Mouse (Mus musculus) lung, postnatal 0 days (tissue): ENCODE data around the gene Mindy1. TPM values are rescaled to one million over a fixed set of nuclear protein-coding genes. Genes with fewer than 3 reads are reported as not detected.

Source experiments
- ATAC-seq: fragments of 200-750 bp; cut with Nextera tagmentation; 2 replicates; pipeline ENCODE4 v1.8.0; 2017; ENCODE audit warnings: moderate library complexity
- DNase-seq: peaks from one replicate; pipeline ENCODE4 v3.0.0-alpha.2; 2016; ENCODE audit warnings: low spot score
- H3K27ac ChIP-seq: fragments of 300-500 bp; sonication (generic); 2 replicates; pipeline ENCODE4 v1.5.1; 2014; ENCODE audit warnings: antibody characterized with exemption, mild to moderate bottlenecking, low read length, mixed read lengths
- H3K27me3 ChIP-seq: fragments of 300-500 bp; sonication (generic); replicated peaks from 2 replicates; pipeline ENCODE4 v1.6.1; 2014; ENCODE audit warnings: low read length, mixed read lengths; ENCODE audit not compliant: insufficient read depth
- H3K36me3 ChIP-seq: fragments of 300-500 bp; sonication (generic); 2 replicates; pipeline ENCODE4 v1.6.1; 2014; ENCODE audit warnings: low read length, mixed read lengths; ENCODE audit not compliant: insufficient read depth
- H3K4me1 ChIP-seq: fragments of 300-500 bp; sonication (generic); 2 replicates; pipeline ENCODE4 v1.6.1; 2014; ENCODE audit warnings: antibody characterized with exemption, low read depth, low read length, mixed read lengths; ENCODE audit not compliant: insufficient read depth
- H3K4me2 ChIP-seq: fragments of 300-500 bp; sonication (generic); replicated peaks from 2 replicates; pipeline ENCODE4 v1.6.1; 2014; ENCODE audit warnings: low read depth, mild to moderate bottlenecking, low read length, moderate library complexity, mixed read lengths
- H3K4me3 ChIP-seq: fragments of 300-500 bp; sonication (generic); 2 replicates; pipeline ENCODE4 v1.5.1; 2014; ENCODE audit warnings: low read depth, low read length
- H3K9ac ChIP-seq: fragments of 300-500 bp; sonication (generic); replicated peaks from 2 replicates; pipeline ENCODE4 v1.6.1; 2014; ENCODE audit warnings: low read depth, mild to moderate bottlenecking
- H3K9me3 ChIP-seq: fragments of 300-500 bp; sonication (generic); 2 replicates; pipeline ENCODE4 v1.6.1; 2016; ENCODE audit warnings: low read length, mixed read lengths
- CTCF ChIP-seq: IDR thresholded peaks from 2 replicates; pipeline ENCODE4 v1.5.1; 2016; ENCODE audit warnings: antibody characterized with exemption, mild to moderate bottlenecking
- EP300 ChIP-seq: IDR thresholded peaks from 2 replicates; pipeline ENCODE4 v1.6.1; 2016; ENCODE audit warnings: antibody characterized with exemption, mild to moderate bottlenecking, control low read depth
- WGBS: fragments of 180-500 bp; shearing (Covaris S2); extraction: QIAGEN DNeasy Blood & Tissue Kit; methylation state at CpG from one replicate; pipeline ENCODE4 v1.1.7; 2014; 5-methylcytosine and 5-hydroxymethylcytosine counted together
- polyA plus RNA-seq: library from polyadenylated mRNA; unstranded; fragments of >200 nt; fragmentation: Nextera tagmentation; extraction: Ambion mirVana; gene quantifications from 2 replicates; pipeline ENCODE4 v1.2.1, GENCODE M21; 2015

Gene Mindy1
- polyA plus RNA-seq, 1 experiment from 2014 or later: 68.0 TPM

- H3K27ac ChIP-seq: no peak overlapping the region
- no peak overlapping the region for H3K9ac ChIP-seq
- no peaks in the 10 kb centered on the region for H3K9me3 ChIP-seq
- ATAC-seq (no peak), DNase-seq (no peak)
- H3K27me3 ChIP-seq: no peaks in the 10 kb centered on the region
- TF ChIP-seq CTCF: no peak
- TF ChIP-seq EP300: no peak
- WGBS: 80% methylated on average over 1 of the region's 1 CpGs
- H3K4me1 ChIP-seq: no peaks in the 10 kb centered on the region
- H3K4me3 ChIP-seq: no peak overlapping the region
- H3K36me3 ChIP-seq: peaks cover 23% of the 10 kb centered on the region
- H3K4me2 ChIP-seq: no peak overlapping the region
Observed at GRCm38 (mm10) chr3:95264724-95265123, 16.4 kb upstream of the Mindy1 start.

- peaks cover 13% of the 10 kb centered on the region for H3K36me3 ChIP-seq
- ATAC-seq: no peak
- H3K9me3 ChIP-seq: no peaks in the 10 kb centered on the region
- H3K4me3 ChIP-seq: no peak overlapping the region
- no peak overlapping the region for H3K27ac ChIP-seq
- WGBS: 93% methylated on average over 3 of the region's 3 CpGs
- no peaks in the 10 kb centered on the region for H3K4me1 ChIP-seq
- TF ChIP-seq EP300 (no peak), CTCF (no peak)
- H3K4me2 ChIP-seq: no peak overlapping the region
- DNase-seq: no peak
- no peak overlapping the region for H3K9ac ChIP-seq
- no peaks in the 10 kb centered on the region for H3K27me3 ChIP-seq
Observed at GRCm38 (mm10) chr3:95266052-95266451, 15.1 kb upstream of the Mindy1 start.

- H3K9me3 ChIP-seq: no peaks in the 10 kb centered on the region
- H3K27me3 ChIP-seq: no peaks in the 10 kb centered on the region
- H3K36me3 ChIP-seq: peaks cover 13% of the 10 kb centered on the region
- H3K4me1 ChIP-seq: no peaks in the 10 kb centered on the region
- H3K27ac ChIP-seq: no peak overlapping the region
- no peak overlapping the region for H3K9ac ChIP-seq
- no peak overlapping the region for H3K4me3 ChIP-seq
- ATAC-seq: no peak
- H3K4me2 ChIP-seq: no peak overlapping the region
- no peak for DNase-seq
- TF ChIP-seq CTCF: no peak
- no peak for TF ChIP-seq EP300
Observed at GRCm38 (mm10) chr3:95267855-95268254, 13.3 kb upstream of the Mindy1 start.

GRCm38 (mm10) chr3:95269789-95270188 is 11.4 kb upstream of the Mindy1 start:
- WGBS: 82% methylated on average over 5 of the region's 5 CpGs
- Histone ChIP-seq H3K9ac (no peak overlapping the region), H3K9me3 (no peaks in the 10 kb centered on the region), H3K4me2 (no peak overlapping the region), H3K27ac (no peak overlapping the region), H3K27me3 (no peaks in the 10 kb centered on the region), H3K36me3 (0 out of 2 replicates have a peak, but pooled peaks cover 7% of the 10 kb centered on the region), H3K4me3 (no peak overlapping the region), H3K4me1 (no peaks in the 10 kb centered on the region)
- TF ChIP-seq CTCF: no peak
- TF ChIP-seq EP300: no peak
- DNase-seq (no peak), ATAC-seq (no peak)

- H3K4me2 ChIP-seq: no peak overlapping the region
- no peaks in the 10 kb centered on the region for H3K9me3 ChIP-seq
- DNase-seq (no peak), ATAC-seq (no peak)
- no peak overlapping the region for H3K27ac ChIP-seq
- WGBS: 83% methylated on average over 12 of the region's 12 CpGs
- TF ChIP-seq CTCF (no peak), EP300 (no peak)
- no peaks in the 10 kb centered on the region for H3K4me1 ChIP-seq
- no peak overlapping the region for H3K4me3 ChIP-seq
- 0 out of 2 replicates have a peak, but pooled peaks cover 7% of the 10 kb centered on the region for H3K36me3 ChIP-seq
- H3K27me3 ChIP-seq: no peaks in the 10 kb centered on the region
- H3K9ac ChIP-seq: no peak overlapping the region
Observed at GRCm38 (mm10) chr3:95270766-95271364, 10.3 kb upstream of the Mindy1 start.

GRCm38 (mm10) chr3:95273471-95273870 is 7.7 kb upstream of the Mindy1 start:
- 85% methylated on average over 5 of the region's 5 CpGs for WGBS
- Histone ChIP-seq H3K4me1 (no peaks in the 10 kb centered on the region), H3K27me3 (no peaks in the 10 kb centered on the region), H3K9me3 (no peaks in the 10 kb centered on the region), H3K27ac (no peak overlapping the region), H3K4me2 (no peak overlapping the region), H3K9ac (no peak overlapping the region), H3K36me3 (no peaks in the 10 kb centered on the region), H3K4me3 (no peak overlapping the region)
- DNase-seq (no peak), ATAC-seq (no peak)
- TF ChIP-seq EP300 (no peak), CTCF (no peak)

GRCm38 (mm10) chr3:95274453-95274852 is 6.7 kb upstream of the Mindy1 start:
- Histone ChIP-seq H3K9ac (no peak overlapping the region), H3K4me1 (no peaks in the 10 kb centered on the region), H3K27ac (no peak overlapping the region), H3K36me3 (no peaks in the 10 kb centered on the region), H3K4me2 (no peak overlapping the region), H3K27me3 (no peaks in the 10 kb centered on the region), H3K9me3 (no peaks in the 10 kb centered on the region), H3K4me3 (no peak overlapping the region)
- ATAC-seq (no peak), DNase-seq (no peak)
- no peak; the same call in 1 of the 2 replicates for TF ChIP-seq CTCF
- TF ChIP-seq EP300: no peak
- 91% methylated on average over 4 of the region's 4 CpGs for WGBS
